Mouse (Mus musculus) bone marrow, adult 2 months (tissue): ENCODE measurements around the gene Arl3. TPM values are rescaled to one million over a fixed set of nuclear protein-coding genes. Genes with fewer than 3 reads are reported as not detected.

Experiments
- H3K27ac ChIP-seq: fragments of 200-500 bp; 2 replicates; pipeline ENCODE4 v1.5.1; 2012; ENCODE audit warnings: low read depth, mild to moderate bottlenecking, control low read depth, inconsistent platforms, low read length; ENCODE audit not compliant: control insufficient read depth, poor library complexity, insufficient read depth
- H3K4me1 ChIP-seq: fragments of 200-500 bp; 2 replicates; pipeline ENCODE4 v1.6.1; 2011; ENCODE audit warnings: low read length; ENCODE audit not compliant: control insufficient read depth, insufficient read depth
- H3K4me3 ChIP-seq: fragments of 200-500 bp; replicated peaks from 2 replicates; pipeline ENCODE3; 2011; ENCODE audit warnings: mild to moderate bottlenecking, low read depth, low read length, control low read depth; ENCODE audit not compliant: control insufficient read depth
- CTCF ChIP-seq: fragments of 200-500 bp; IDR thresholded peaks from 2 replicates; pipeline ENCODE4 v1.5.1; 2011; ENCODE audit warnings: low read length, control low read depth; ENCODE audit not compliant: control insufficient read depth, insufficient read depth
- POLR2A ChIP-seq: fragments of 200-500 bp; IDR thresholded peaks from 2 replicates; pipeline ENCODE4 v1.6.1; 2011; ENCODE audit warnings: low read depth, mild to moderate bottlenecking, control low read depth, low read length, borderline replicate concordance; ENCODE audit not compliant: control insufficient read depth
- WGBS: fragments of 180-500 bp; shearing (Covaris S2); methylation state at CpG from one replicate; pipeline ENCODE4 v1.1.7; 2018; 5-methylcytosine and 5-hydroxymethylcytosine counted together
- polyA plus RNA-seq: library from polyadenylated mRNA; stranded (reverse); fragments of >200 nt; gene quantifications from 2 replicates; pipeline ENCODE4 v1.2.4, GENCODE M21; 2011; ENCODE audit warnings: low replicate concordance; ENCODE audit not compliant: missing spikeins, insufficient read depth, insufficient read length

The Arl3 gene
- polyA plus RNA-seq, 1 experiment: 18.3 TPM

GRCm38 (mm10) chr19:46617361-46617760 is 44.4 kb upstream of the Arl3 start:
- TF ChIP-seq CTCF (no peak), POLR2A (no peak)
- Histone ChIP-seq H3K4me1 (peaks cover 13% of the 10 kb centered on the region), H3K4me3 (no peak overlapping the region), H3K27ac (peak overlapping the region; percentile 97)
- 71% methylated on average over 8 of the region's 8 CpGs for WGBS

GRCm38 (mm10) chr19:46616378-46616777 is 43.4 kb upstream of the Arl3 start:
- WGBS: 75% methylated on average over 11 of the region's 11 CpGs
- H3K4me3 ChIP-seq: no peak overlapping the region
- peaks cover 13% of the 10 kb centered on the region for H3K4me1 ChIP-seq
- H3K27ac ChIP-seq: peak overlapping the region; percentile 12; the same call in 1 of the 2 replicates
- TF ChIP-seq CTCF (no peak), POLR2A (no peak)

DNA sequence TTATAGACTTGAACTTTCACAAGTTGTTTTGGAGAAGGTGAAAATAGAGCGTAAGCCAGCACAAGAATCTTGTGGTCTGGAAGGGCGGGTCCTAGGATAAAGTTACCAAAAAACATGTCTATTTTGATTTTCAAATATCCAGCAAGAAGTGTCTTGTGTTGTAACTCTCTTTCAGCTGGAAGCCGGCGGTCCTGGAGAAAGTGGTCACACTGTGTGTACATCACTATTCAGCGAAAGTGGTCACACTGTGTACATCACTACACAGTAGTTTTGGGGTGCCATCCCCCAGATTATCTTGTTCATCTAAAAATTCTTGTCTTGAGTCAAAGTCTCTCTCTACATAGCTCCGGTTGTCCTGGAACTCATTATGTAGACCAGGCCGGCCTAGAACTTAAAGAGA is 35.2 kb upstream of the Arl3 start:
- 88% methylated on average over 7 of the region's 7 CpGs for WGBS
- H3K4me1 ChIP-seq: peaks cover 3% of the 10 kb centered on the region; the same call in 1 of the 2 replicates
- TF ChIP-seq CTCF (no peak), POLR2A (no peak)
- no peak overlapping the region for H3K4me3 ChIP-seq
- H3K27ac ChIP-seq: no peak overlapping the region

- TF ChIP-seq CTCF: peak; percentile 60
- no peak for TF ChIP-seq POLR2A
- Histone ChIP-seq H3K27ac (no peak overlapping the region), H3K4me3 (no peak overlapping the region), H3K4me1 (peaks cover 3% of the 10 kb centered on the region; the same call in 1 of the 2 replicates)
- 25% methylated on average over 7 of the region's 7 CpGs for WGBS
Measured at GRCm38 (mm10) chr19:46607424-46607823, 34.4 kb upstream of the Arl3 start.

DNA sequence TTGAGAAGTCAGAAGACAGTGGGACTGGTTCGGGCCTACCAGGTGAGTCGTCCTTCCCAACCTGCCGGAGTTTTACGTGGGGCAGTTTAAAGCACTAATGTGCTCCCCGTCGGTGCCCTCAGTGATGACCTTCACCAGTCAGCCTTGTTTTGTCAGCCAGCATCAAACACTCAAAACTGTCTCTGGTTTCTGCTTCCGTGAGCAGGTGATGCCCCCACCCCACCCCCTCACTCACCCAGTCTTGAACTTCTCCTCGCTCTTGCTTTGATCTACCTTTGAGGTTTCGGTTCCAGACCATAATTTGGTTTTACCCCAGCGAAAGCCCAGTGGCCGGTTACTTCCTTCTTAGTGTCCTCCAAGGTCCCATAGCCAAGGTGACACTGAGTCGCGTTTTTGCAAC is 33.7 kb upstream of the Arl3 start:
- TF ChIP-seq CTCF (no peak), POLR2A (no peak)
- Histone ChIP-seq H3K4me1 (peaks cover 3% of the 10 kb centered on the region; the same call in 1 of the 2 replicates), H3K27ac (no peak overlapping the region), H3K4me3 (no peak overlapping the region)
- WGBS: 52% methylated on average over 13 of the region's 13 CpGs

GRCm38 (mm10) chr19:46602406-46602805 is 29.4 kb upstream of the Arl3 start:
- Histone ChIP-seq H3K4me3 (no peak overlapping the region), H3K27ac (no peak overlapping the region), H3K4me1 (peaks cover 2% of the 10 kb centered on the region; the same call in 1 of the 2 replicates)
- 50% methylated on average over 4 of the region's 4 CpGs for WGBS
- no peak for TF ChIP-seq CTCF

GRCm38 (mm10) chr19:46601491-46601890 is 28.5 kb upstream of the Arl3 start:
- Histone ChIP-seq H3K27ac (no peak overlapping the region), H3K4me1 (peaks cover 2% of the 10 kb centered on the region; the same call in 1 of the 2 replicates), H3K4me3 (no peak overlapping the region)
- WGBS: 35% methylated on average over 14 of the region's 14 CpGs
- TF ChIP-seq CTCF (no peak), POLR2A (no peak)

- TF ChIP-seq CTCF (no peak), POLR2A (no peak)
- Histone ChIP-seq H3K27ac (no peak overlapping the region), H3K4me1 (peaks cover 2% of the 10 kb centered on the region; the same call in 1 of the 2 replicates), H3K4me3 (no peak overlapping the region)
- 35% methylated on average over 4 of the region's 4 CpGs for WGBS
Measured at GRCm38 (mm10) chr19:46600371-46600770, 27.4 kb upstream of the Arl3 start.

GRCm38 (mm10) chr19:46599375-46600256 is 26.6 kb upstream of the Arl3 start:
- Histone ChIP-seq H3K4me3 (peak overlapping the region; percentile 91), H3K4me1 (peaks cover 2% of the 10 kb centered on the region; the same call in 1 of the 2 replicates), H3K27ac (peak overlapping the region; percentile 76)
- under 1% methylated on average over 22 of the region's 22 CpGs for WGBS
- no peak for TF ChIP-seq POLR2A
- TF ChIP-seq CTCF: no peak
